Mouse (Mus musculus) lung, postnatal 0 days (tissue): ENCODE data around the gene Kcnh3.

Experiments used
- CTCF ChIP-seq: IDR thresholded peaks from 2 replicates; pipeline ENCODE4 v1.5.1; 2016; ENCODE audit warnings: antibody characterized with exemption, mild to moderate bottlenecking
- EP300 ChIP-seq: IDR thresholded peaks from 2 replicates; pipeline ENCODE4 v1.6.1; 2016; ENCODE audit warnings: antibody characterized with exemption, mild to moderate bottlenecking, control low read depth

DNA sequence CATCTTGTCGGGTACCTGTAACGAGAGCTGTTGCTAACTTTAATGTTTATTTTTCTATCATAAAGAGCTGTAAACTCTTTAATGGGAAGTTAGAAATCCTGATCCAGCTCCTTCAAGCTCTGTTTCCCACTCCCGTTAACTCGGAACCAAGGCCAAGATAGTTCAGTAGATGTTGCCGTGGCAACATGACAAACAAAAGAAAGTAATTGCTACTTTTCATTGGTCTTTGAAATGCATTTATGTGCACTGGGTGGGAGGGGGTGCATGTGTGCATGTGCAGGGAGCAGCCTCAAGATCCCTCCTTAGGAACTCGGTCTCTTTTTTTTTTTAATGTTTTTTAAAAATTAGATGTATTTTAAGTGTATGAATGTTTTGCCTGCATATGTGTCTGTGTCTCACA is 29.6 kb upstream of the Kcnh3 start:
- TF ChIP-seq CTCF (no peak), EP300 (no peak)
